ENCODE assay signal across 11 mouse cellular contexts in the genomic region with DNA sequence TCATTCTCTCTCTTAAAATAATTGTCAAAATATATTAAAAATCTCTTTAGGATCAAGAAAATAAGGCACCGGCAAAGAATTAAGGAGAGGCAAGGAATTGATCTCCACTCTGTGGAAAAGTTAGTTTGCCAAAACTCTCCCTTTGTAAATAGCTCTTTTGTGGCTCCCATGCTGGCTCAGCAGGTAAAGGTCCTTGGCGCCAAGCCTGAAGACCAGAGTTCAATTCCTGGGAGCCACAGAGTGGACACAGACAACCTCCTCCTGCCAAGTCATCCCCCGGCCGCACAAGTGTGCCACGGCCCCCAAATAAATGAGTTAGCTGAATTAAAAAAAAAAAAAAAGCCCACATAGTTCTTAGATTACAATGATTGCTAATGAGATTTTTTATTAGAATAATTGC. TPM values are rescaled to one million over a fixed set of nuclear protein-coding genes. Genes with fewer than 3 reads are reported as not detected.
"Had no signal": no experiment of that assay in that cellular context is flagged by ENCODE, and none has a peak within 500 bp of the region (broad histone marks: within the 10 kb centered on the region; RNA-seq: fewer than 3 reads in every experiment).

No protein-coding gene starts in this region.

- H3K36me3 ChIP-seq: hindbrain, embryonic 15.5 days; limb, embryonic 15.5 days; midbrain, embryonic 13.5 days had no signal

- H3K4me3 ChIP-seq: hindbrain, embryonic 15.5 days; limb, embryonic 15.5 days; midbrain, embryonic 13.5 days had no signal

- H3K27ac ChIP-seq: hindbrain, embryonic 15.5 days; limb, embryonic 15.5 days; midbrain, embryonic 13.5 days; stomach, postnatal 0 days had no signal

- H3K27me3 ChIP-seq: hindbrain, embryonic 15.5 days; limb, embryonic 15.5 days; midbrain, embryonic 13.5 days had no signal

- H3K4me1 ChIP-seq: hindbrain, embryonic 15.5 days; limb, embryonic 15.5 days; midbrain, embryonic 13.5 days had no signal

- H3K9ac ChIP-seq: hindbrain, embryonic 15.5 days; limb, embryonic 15.5 days; midbrain, embryonic 13.5 days had no signal

- H3K4me2 ChIP-seq: hindbrain, embryonic 15.5 days; limb, embryonic 15.5 days; midbrain, embryonic 13.5 days had no signal

- ATAC-seq: intestine, embryonic 16.5 days; lung, postnatal 0 days had no signal

- H3K9me3 ChIP-seq: hindbrain, embryonic 15.5 days; limb, embryonic 15.5 days; midbrain, embryonic 13.5 days had no signal

- DNase-seq: layer of hippocampus, postnatal 36 days; lung, adult 2 months; lung, postnatal 36 days; right cerebral cortex, adult 18-20 months; thymus, postnatal 4 days had no signal

RNA-seq across cellular contexts. Expression of a gene that starts 36.8 kb away (rescaled TPM):
- polyA plus RNA-seq: intestine, embryonic 16.5 days; limb, embryonic 15.5 days; lung, adult 2 months; lung, postnatal 0 days; stomach, postnatal 0 days had no signal
